Mouse (Mus musculus): ENCODE results near the gene Hamp.
"Not testable (repeated sequence)": the region's sequence is repeated elsewhere in the genome, so short reads cannot be mapped to it uniquely, and the experiment has no call there.

The Hamp gene

DNA sequence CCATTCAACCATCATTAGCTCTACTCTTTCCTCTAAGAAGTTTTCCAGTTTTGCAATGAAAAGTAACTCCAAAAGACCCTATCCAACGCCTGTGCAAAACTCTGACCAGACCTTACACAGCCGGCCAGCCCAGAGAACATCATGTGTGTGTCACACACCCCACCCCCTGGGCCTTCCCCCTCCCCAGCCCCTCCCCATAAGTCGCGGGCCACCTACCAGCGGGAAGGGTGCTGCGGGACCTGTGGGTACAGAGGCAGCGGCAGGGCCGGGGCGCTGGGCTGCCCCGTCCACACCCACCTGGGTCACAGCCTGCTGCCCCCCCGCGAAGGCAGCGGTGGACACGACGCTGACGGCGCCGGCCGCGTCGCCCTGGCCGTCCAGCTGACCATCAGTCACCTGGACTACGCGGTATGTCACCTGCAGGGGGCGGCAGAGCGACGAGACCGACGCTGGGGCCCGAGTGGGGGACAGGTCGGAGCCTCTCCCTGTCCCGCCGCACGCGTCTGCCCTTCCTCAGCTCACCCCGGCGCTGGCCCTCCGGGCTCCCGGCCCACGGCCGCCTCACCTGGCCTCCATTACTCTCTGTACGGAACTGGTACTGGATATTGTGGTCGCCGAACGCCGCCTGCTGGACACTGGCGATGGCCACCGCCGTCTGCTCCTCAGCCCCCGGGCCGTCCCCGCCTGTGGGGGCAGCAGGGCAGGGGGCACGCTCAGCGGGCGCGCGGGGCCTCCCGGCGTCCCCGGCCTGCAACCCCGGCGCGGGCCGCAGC lies 11.9 kb upstream of the Hamp start:
- peak; percentile 92 for DNase-seq

DNA sequence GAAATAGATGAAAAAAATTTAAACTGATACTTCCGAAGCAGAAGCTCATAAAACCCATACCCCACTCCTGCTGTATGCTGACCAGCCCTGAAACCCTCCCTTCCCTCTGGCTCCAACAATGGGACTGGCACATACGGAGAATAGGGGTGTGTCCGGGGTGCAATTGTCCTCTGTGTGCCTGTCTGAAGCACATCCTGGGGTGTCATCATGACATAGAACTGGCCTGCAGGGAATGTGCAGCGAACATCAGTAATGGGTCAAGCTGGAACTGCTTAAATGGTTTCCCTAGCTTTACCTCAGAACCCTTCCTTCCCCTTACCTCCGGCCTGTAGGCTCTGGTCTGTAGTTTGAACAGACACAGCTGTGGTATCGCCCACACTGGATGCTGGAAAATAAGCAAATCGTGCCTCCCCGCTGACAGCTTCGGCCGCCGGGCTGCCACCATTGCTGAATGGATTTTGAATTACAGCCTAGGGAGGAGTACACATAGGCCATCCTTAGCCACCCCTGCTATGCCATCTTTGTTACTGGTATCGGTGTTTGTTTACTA lies 11.2 kb upstream of the Hamp start:
- no peak for DNase-seq

DNA sequence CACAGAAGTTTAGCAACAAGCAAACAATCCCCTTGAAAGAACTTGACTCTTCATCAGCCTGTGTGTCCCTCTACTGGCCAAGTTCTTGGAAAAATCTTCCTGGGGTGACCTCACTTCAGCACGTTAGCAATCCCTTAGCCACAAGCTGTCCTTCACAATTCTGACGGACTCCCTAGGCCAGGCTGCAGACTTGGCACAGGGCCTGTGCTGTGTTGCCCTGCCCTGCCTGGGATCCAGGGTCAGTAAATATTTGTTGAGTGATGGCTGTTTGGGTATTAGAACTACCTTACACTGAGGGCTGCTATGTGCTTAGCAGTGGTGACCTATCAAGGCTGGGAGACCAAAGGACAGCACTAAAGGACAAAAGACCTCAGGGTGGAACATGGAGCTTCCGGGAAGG lies 10.2 kb upstream of the Hamp start:
- DNase-seq = no peak

DNA sequence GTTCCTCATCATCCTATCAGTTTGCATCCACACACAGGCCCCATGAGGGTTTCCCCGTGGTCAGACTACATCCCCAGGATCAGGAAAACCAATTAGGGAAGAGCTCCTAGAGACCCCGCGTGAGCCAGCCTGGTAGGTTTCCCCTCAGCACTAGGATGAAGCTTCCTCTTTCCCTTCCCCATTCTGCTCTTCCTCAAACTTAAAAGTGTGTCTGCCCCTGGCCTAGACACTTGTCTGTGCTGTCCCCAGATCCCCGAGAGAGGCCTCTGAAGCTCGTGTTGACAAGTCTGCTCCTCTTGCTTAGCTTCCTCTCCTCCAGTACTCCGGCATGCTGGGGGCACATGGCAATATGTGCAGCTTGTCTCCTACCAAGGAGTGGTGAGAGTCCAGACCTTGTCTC lies 9.6 kb upstream of the Hamp start:
- DNase-seq = no peak

DNA sequence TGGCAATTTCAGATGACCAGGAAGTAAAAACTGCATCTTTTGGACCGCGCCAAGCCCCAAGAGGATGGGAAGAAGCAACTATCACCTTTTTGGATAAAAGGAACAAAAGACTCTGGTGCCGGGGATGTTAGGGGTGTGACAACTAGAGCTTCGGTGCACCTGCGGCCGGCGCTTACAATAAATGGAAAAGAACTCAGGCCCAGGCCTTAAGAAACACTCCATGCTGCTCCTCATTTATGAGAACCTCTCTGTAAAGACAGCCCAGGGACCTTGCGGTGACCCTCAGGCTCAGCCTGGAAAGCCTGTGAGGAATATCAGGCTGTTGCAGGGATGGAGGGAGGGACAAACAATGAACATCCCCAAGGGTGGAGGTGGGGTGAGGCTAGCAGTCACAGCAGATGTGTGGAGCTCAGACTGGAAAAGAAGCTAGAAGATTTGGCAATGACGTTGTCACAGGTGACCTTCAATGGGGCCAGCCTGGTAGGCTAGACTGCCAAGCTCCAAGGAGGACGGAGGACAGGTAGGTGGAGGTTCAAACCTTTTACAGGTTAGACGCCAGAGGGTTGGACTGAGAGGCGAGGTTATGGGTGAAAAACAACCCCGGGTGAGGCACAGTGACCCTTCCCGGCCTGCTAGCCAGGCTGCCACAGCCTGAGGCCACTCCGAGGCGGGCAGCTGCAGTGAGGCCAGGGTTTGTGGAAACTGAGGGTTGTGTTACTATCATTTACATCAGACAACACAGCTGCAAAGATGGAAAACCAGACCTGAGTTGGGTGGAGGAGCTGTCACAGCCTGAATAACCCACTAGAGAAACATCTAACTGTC lies 8.8 kb upstream of the Hamp start:
- no peak for DNase-seq

DNA sequence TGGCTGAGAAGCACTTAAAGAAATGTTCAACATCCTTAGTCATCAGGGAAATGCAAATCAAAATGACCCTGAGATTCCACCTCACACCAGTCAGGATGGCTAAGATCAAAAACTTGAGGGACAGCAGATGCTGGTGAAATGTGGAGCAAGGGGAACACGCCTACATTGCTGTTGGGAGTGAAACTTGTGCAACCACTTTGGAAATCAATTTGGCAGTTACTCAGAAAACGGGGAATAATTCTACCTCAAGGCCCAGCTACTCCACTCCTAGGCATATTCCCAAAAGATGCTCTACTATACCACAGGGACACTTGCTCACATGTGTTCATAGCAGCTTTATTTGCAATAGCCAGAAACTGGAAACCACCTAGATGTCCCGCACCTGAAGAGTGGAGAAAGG lies 6.1 kb upstream of the Hamp start:
- DNase-seq = not testable (repeated sequence)

DNA sequence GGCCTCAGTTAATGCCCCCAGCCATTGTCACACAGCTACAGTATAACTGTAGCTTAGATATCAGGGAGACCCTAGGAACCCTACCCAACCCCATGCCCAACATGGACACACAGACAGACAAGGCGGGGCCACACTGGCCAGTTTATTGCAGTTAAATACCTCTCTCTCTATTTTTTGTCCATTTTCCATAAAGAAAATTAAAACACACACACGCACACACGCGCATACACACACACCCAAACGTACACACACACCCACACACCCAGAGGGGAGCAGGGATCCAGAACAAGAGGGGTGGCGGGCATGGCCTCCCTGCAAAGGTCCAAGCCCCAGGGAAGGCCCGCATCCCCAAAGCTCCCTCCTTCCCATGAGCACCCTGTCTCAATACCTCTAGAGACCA lies 2.0 kb upstream of the Hamp start:
- no peak for DNase-seq

DNA sequence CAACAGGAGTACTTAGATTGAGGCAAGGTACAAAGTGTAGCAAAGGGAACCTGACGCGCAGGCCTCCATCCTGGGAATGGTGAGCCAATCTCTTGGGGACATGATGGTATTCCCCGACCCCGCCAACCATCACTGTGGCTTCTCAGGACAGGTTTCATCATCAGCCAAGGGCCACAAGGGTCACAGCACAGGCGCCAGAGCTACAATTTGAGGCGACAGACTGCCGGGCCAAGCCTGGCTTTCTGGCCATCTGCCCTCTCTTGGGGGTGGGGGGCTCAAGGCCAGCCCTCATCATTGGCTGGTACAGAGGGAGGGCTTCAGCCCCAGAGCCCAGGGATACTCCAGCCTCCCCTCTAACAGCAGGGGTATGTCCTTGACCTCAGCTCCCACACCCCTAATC lies 1.6 kb upstream of the Hamp start:
- not testable (repeated sequence) for DNase-seq

DNA sequence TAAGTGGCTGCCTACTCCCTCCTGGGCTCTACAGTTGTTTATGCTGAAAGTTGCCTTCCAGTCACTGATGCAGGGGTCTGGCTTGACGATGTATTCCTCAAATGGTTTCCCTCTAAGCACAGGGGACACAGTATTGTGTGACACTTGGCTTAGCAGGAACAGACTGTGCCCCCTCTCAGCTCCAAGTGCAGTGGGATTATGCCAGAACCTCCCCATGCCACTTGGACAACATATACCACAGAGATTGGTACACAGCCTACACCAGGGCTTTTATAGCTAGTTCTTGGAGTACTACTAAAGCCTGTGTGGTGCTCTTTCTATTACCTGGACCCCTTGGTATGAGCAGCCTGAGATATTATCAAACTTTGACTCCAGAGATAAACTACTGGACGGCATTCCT lies 874 bp upstream of the Hamp start:
- not testable (repeated sequence) for DNase-seq

DNA sequence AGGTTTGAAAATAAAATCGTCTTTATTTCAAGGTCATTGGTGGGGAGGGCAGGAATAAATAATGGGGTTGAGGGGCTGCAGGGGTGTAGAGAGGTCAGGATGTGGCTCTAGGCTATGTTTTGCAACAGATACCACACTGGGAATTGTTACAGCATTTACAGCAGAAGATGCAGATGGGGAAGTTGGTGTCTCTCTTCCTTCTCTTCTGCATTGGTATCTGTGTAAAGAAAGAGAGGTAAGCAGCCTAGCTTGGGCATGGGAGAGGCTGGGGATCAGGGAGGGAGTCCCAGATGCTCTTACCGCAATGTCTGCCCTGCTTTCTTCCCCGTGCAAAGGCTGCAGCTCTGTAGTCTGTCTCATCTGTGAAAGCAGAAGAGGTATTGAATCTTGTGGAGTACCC lies 1.5 kb downstream of the Hamp start:
- not testable (repeated sequence) for DNase-seq

DNA sequence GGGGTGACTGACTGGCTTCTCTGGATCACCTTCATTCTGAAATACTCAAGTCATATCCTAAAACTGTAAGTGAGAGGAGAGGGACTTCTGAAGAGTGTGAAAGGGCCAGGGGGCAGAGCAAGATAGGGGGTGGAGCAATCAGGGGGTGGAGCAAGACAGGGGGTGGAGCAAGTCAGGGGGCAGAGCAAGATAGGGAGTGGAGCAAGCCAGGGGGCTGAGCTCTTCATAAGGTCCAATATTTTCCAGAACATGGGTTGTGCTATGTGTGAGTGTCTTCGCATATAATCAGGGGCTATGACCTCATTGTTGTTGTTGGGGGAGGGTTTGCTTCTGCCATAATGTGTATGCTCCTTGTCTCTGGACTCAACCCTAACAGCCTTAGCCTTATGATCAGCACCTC lies 3.8 kb downstream of the Hamp start:
- not testable (repeated sequence) for DNase-seq

DNA sequence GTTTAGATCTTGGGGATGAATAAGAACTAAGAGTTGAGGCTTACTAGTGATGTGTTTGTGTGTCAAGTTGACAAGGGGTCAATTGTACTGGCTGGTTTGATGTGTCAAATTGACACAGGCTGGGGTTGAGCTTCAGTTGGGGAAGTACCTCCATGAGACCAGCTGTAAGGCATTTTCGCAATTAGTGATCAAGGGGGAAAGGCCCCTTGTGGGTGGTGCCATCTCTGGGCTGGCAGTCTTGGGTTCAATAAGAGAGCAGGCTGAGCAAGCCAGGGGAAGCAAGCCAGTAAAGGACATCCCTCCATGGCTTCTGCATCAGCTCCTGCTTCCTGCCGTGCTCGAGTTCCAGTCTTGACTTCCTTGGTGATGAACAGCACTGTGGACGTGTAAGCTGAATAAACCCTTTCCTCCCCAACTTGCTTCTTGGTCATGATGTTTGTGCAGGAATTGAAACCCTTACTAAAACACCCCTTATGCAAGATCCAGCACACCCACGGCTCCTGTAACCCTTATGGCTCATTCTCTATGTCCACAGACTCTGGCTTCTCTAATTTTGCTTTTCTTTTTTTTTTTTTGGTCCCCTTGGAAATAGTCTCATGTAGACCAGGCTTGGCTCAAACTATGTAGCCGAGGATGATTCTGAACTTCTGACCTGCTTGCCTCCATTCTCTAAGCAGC lies 8.3 kb downstream of the Hamp start:
- not testable (repeated sequence) for DNase-seq

DNA sequence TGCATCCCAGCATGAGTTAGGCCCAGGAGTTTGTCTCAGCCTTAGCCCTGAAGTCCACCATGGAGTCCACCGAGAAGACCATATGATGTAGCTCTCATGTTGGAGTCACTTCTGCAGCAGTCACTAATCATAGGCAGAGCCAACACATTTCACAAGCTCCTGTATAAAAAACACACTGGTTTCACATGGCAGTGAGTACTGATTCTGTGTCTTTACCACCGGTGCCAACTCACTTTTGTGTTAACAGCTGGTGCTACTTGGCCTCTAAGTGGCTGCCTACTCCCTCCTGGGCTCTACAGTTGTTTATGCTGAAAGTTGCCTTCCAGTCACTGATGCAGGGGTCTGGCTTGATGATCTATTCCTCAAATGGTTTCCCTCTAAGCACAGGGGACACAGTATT lies 19.3 kb downstream of the Hamp start, which contains the start of gene Hamp2:
Gene Hamp2 (minus strand): TSS at position 101 of the 400 bp plus-strand sequence.
- DNase-seq = not testable (repeated sequence)

DNA sequence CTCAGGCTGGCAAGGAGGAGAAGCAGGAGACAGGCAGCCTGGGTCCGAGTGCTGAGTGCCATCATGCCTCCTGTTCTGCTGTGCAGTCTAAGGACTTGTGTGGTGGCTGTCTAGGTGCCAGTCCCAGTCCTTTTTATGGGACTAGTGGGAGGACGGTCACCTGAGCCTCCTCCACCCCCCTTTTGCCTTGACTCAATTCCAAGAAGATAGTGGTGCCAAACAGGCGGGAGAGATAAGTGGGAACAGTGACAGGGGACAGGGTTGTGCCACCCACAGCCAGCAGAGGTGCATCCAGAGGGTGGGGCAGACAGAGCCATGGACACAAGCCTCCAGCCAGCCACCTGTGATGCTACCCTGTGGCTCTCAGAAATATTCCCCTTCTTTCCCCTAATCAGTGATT lies 19.8 kb downstream of the Hamp start:
- DNase-seq = no peak

DNA sequence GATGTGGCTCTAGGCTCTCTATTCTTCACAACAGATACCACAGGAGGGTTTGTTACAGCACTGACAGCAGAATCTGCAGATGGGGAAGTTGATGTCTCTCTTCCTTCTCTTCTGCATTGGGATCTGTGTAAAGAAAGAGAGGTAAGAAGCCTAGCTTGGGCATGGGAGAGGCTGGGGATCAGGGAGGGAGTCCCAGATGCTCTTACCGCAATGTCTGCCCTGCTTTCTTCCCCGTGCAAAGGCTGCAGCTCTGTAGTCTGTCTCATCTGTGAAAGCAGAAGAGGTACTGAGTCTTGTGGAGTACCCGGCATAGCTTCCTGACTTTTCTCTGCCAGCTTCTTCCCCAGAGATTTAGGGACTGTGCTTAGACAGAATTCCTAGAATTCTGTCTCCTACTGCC lies 21.3 kb downstream of the Hamp start:
- not testable (repeated sequence) for DNase-seq

DNA sequence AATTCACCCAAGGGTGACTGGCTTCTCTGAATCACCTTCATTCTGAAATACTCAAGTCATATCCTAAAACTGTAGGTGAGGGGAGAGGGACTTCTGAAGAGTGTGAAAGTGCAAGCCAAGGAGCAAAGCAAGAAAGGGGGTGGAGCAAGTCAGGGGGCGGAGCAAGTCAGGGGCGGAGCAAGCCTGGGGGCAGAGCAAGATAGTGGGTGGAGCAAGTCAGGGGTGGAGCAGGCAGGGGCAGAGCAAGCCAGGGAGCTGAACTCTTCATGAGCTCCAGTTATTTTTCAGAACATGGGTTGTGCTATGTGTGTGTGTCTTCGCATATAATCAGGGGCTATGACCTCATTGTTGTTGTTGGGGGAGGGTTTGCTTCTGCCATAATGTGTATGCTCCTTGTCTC lies 23.6 kb downstream of the Hamp start:
- DNase-seq = no peak

DNA sequence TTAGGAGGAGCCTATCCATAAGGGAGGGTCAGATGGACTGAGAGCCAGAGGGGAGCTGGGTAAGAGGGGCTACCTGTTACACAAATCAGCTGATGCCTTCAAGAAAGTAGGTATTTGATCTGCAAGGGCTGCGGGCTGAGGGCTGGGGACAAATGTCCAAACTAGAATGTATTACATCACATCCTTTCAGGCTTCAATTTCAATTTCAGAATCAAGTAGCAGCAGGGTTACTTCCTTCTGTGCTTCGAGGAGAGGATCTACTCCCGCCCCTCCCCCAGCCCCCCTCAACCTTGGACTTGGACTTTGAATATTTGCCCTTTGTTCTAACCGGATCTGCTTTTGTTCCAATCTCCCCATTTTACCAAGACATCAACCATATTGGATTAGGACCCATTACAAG lies 26.6 kb downstream of the Hamp start:
- no peak for DNase-seq

DNA sequence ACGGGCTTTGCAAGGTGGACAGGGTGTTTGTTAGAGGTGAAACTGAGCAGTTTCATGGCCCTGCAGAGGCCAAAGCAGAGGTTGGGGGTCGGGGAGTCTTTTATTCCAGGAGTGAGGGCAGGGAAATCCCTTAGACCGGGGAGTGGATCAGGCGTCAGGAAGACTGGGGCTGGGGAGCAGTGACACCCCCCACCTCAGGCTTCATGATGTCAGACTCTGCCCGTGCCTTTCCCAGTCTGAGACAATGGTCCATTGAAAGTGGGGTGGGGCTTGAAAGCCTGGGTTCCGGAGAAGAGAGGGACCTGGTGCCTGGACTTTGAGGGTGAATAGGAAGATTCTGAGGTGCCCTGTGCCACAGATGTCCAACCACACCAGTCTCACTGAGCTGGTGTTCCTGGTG lies 27.1 kb downstream of the Hamp start:
- DNase-seq = no peak

DNA sequence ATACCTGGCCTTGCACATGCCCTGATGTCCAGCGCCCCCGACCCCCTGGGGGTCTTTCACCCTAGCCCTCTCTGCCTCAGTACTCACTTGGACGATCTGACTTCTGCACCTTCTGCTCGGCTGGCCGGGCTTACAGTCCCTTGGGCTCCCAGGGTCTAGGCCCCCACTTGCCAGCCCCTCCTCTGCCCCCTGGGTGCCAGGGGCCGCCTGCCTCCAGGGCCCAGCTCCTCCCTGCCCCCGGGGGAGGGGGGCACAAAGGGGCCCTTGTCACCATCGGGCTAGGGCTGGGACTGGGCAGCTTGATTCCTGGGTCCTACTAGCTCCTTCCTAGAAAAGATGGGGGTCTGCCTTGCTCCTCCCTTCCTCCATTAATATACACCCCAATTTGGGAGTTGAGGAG lies 29.1 kb downstream of the Hamp start, which contains the start of gene Mag:
Gene Mag (minus strand): TSS at position 142 of the 400 bp plus-strand sequence.
- DNase-seq = peak; percentile 12

DNA sequence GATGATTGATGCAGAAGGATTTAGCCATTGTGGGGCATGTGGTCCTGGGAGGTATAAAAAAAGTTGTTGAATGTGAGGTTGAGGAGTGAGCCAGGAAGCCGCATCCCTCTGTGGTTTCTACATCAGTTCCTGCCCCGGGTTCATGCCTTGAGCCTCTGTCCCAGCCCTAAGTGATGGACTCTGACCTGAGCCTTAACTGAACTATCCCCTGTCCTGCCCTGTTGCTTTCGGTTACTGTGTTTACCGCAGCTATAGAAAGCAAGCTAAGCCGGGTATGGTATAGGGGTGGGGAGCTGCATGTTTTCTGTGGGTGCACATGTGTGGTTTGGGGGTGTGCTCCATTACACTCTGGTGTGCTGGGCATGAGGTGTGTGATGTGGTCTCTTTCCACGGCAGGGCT lies 34.1 kb downstream of the Hamp start:
- no peak for DNase-seq

DNA sequence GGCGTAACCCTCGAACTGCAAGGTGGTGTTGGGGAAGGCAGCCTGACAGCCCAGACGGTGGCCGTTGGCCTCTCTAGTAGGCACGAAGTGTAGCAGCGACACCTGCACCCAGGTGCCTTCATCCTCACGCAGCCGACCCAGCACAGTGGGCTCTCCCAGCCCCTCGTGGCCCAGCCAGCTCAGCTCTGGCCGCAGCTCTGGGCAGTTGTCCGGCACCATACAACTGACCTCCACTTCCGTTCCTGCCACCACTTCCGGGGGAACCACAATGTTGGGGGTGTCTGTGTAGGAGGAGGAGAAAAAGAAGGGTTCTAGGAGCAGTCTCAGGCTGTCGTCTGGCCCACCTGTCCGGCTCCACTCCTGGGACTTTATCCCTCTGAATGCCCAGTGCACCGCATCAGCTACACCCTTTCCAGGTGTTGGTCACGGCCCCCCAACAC lies 34.8 kb downstream of the Hamp start:
- no peak for DNase-seq

DNA sequence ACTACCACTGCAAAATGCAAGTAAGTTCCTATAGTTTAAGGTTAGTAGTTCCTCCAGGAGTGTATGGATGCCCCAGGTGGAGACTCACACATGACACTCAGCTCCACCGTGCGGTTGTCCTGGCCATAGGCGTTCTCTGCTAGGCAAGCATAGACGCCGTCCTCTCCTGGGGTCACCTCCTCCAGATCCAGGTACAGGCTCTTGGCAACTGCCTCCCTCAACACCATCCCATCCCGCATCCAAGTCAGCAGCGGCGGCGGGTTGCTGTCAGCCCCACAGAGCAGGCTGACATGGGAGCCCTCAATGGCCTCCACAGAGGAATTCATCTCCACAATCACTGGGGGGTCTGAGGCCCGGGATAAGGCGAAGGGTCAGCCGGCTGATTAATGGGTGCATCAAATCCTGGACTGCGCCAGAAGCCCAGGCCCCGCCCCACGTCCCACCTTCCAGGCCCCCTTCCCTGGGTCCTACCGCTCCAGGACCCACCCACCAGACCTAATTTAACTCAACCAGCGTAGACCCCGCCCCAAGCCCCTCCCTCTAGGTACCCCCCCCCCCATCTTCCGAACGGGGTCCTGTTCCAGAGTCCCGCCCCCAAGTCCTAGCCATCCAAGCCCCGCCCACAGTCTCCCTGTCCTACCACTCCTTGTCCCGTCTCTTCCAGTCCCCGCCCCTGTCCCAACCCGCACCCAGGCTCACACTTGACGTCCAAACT lies 35.4 kb downstream of the Hamp start:
- DNase-seq = no peak

DNA sequence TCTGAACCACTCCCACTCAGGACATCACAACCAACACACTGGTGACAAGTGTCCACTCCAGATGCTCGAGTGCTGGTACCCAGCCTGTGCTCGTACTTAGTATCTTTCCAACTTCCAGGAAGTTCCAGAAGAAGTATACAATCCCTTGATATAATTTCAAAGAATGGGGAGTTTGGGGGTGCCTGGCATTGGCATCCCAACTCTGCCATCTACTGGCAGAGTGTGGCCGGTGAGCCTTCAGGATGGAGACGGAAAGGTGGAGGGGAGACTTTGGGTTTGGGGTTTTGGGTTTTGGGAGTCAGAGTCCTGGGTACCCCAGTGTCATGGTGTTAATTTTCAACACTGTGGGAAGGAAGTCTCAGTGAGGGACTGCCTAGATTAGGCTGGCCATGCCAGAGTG lies 39.8 kb downstream of the Hamp start:
- no peak for DNase-seq

Data from cerebellum, adult 11 months (tissue).